Mouse (Mus musculus): Measurements from ENCODE around the gene Proser2. TPM values are rescaled to one million over a fixed set of nuclear protein-coding genes. Genes with fewer than 3 reads are reported as not detected.

Gene Proser2
- polyA plus RNA-seq, 1 experiment, result 26.4 TPM

- DNase-seq (ENCODE audit: low spot score), result peak; percentile 27
These were observed 55.0 kb downstream of the Proser2 start for GRCm38 (mm10) chr2:6074891-6075529.

GRCm38 (mm10) chr2:6072685-6073260, 57.2 kb downstream of the Proser2 start:
- DNase-seq (ENCODE audit: low spot score), result no peak

GRCm38 (mm10) chr2:6071598-6072440, 58.2 kb downstream of the Proser2 start:
- DNase-seq (ENCODE audit: low spot score), result peak; percentile 20

- peak; percentile 17 for DNase-seq (ENCODE audit: low spot score)
These were observed 59.1 kb downstream of the Proser2 start for GRCm38 (mm10) chr2:6070925-6071324.

GRCm38 (mm10) chr2:6067341-6067740, 62.7 kb downstream of the Proser2 start:
- DNase-seq (ENCODE audit: low spot score), result no peak

GRCm38 (mm10) chr2:6060071-6060804, 69.8 kb downstream of the Proser2 start:
- no peak for DNase-seq (ENCODE audit: low spot score)

GRCm38 (mm10) chr2:6059291-6059690, 70.7 kb downstream of the Proser2 start:
- DNase-seq (ENCODE audit: low spot score), result no peak

- no peak for DNase-seq (ENCODE audit: low spot score)
These were observed 73.5 kb downstream of the Proser2 start for GRCm38 (mm10) chr2:6056518-6056917.

- no peak for DNase-seq (ENCODE audit: low spot score)
These were observed 74.5 kb downstream of the Proser2 start for GRCm38 (mm10) chr2:6055466-6055865.

- no peak for DNase-seq (ENCODE audit: low spot score)
These were observed 81.0 kb downstream of the Proser2 start for GRCm38 (mm10) chr2:6049018-6049417.

DNA sequence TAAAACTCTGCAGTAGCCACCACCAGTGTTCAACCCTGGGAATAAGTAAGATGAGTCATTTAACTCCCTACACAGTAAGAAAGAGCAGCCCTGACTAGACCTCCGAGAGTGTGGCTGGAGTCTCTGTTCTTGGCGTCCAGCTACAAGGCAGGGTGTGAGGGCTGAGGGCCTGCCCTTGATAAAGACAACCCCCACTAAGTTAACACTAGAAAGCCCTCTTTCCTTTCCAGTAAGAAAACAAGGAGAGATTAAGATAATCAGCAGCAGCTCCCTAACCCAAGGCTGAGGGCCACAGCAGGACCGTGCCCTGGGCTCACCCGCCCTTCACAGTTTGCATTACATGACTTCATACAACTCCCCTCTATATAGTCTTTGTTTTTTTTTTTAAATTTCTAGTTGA, 81.4 kb downstream of the Proser2 start:
- no peak for DNase-seq (ENCODE audit: low spot score)

Other genes with a start within 250 kb of the Proser2 start
- gene Sec61a2, start 234.8 kb downstream of the Proser2 start, polyA plus RNA-seq (2012; rRNA removed), result 57.6 and 72.1 TPM in 2 replicates
- gene Dhtkd1, start 187.4 kb downstream of the Proser2 start, polyA plus RNA-seq (2012; rRNA removed), result 2.4 and 4.0 TPM in 2 replicates
- gene Upf2, start 178.7 kb downstream of the Proser2 start, polyA plus RNA-seq (2012; rRNA removed), result 15.3 and 25.0 TPM in 2 replicates
- gene Echdc3, start 82.8 kb upstream of the Proser2 start, polyA plus RNA-seq (2012; rRNA removed), result 12.0 and 12.8 TPM in 2 replicates
- gene Usp6nl, start 192.5 kb upstream of the Proser2 start, polyA plus RNA-seq (2012; rRNA removed), result 6.0 and 8.4 TPM in 2 replicates